Mouse (Mus musculus): ENCODE measurements at regions not wholly inside any gene's neighbourhood (a gene's known extent, or its start where the extent isn't known, plus 50 kb on each side); places are given as distances from the start of the nearest gene placed in this dataset.

DNA sequence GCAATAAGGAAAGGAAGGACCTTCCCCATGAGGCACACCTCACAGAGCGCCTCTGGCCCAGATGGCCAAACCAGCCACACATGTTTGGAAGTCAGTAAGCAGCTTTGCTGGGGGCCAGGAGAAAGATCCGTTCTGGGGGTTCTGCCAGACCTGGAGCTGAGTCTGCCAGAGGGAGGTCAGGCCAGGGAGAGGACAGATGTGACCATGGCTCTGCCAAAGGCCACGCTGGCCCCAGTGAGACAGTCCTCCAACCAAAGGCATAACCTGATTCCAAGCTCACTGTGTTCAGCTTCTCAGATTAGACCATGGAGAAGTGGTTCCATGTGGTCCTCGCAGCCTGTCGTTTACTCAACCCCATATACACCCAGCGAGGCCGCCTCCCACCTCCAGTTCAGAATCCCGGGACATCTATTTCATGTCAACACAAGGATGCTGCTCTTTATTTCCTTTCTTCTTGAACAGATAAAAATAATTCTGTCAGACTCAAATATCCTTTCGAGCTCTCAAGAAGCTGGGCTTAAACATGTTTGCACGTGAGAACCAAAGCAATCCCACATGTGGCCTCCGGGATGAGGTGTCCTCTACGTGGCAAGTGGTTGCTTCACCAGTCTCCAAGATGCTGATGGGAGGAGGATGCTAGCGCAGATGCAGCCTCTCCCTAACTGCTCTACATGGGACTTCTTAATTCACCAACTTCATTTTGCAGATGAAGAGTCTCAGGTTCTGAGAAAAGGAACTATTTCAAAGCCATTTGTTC is 130.1 kb upstream of the Usp24 start:
- no peak overlapping the region for H3K9ac ChIP-seq
- no peaks in the 10 kb centered on the region for H3K27me3 ChIP-seq
- H3K36me3 ChIP-seq, result no peaks in the 10 kb centered on the region
- H3K27ac ChIP-seq, result no peak overlapping the region
- 82% methylated on average over 13 of the region's 13 CpGs for WGBS
- no peak overlapping the region for H3K4me2 ChIP-seq
- no peak overlapping the region for H3K4me3 ChIP-seq
- H3K4me1 ChIP-seq (replicated peaks), result no peaks in the 10 kb centered on the region
- no peaks in the 10 kb centered on the region for H3K9me3 ChIP-seq (replicated peaks)
- ATAC-seq (replicated peaks; ENCODE audit: insufficient number of reproducible peaks, insufficient read depth, low FRiP score, low read depth), result no peak

DNA sequence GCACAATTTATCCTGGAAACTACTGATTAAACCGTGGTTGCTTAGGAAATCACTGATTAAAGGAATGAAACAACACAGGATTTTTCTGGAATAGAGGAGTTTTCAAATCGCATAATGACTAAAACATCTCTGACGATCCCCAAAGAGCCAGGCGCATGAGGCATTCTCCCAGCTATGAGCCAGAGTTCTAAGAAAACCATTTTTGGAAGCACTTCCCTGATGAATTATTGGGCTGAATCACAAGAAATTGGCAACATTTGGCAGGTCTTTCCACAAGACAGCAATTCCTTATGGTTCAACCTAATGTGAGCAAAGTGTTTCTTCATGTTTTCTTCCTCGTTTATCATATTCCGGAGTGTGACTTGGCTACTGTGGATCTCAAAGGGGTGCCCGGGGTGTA is 129.3 kb upstream of the Usp24 start:
- H3K9ac ChIP-seq, result no peak overlapping the region
- H3K27me3 ChIP-seq, result no peaks in the 10 kb centered on the region
- no peaks in the 10 kb centered on the region for H3K36me3 ChIP-seq
- 79% methylated on average over 7 of the region's 7 CpGs for WGBS
- H3K4me3 ChIP-seq, result no peak overlapping the region
- no peak overlapping the region for H3K4me2 ChIP-seq
- H3K4me1 ChIP-seq (replicated peaks), result no peaks in the 10 kb centered on the region
- H3K27ac ChIP-seq, result no peak overlapping the region
- H3K9me3 ChIP-seq (replicated peaks), result no peaks in the 10 kb centered on the region
- ATAC-seq (replicated peaks; ENCODE audit: insufficient number of reproducible peaks, insufficient read depth, low FRiP score, low read depth), result no peak

DNA sequence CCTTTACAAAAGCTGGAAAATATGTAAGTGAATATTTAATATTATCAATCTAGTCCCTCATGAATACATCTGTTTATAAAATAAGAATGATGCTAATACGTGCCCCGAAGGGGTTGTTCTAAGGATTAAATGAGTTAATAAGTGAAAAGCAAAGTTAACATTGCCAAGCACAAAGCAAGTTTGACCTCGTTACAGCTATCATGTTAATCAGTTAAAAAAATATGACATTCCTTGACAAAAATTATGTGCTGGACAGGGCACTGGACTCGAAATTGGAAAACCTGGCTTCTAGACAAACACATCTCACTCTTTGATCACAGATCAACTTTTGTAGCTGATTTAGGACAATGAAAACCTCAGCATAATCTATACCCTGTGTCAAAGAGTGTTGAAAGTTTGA is 125.8 kb upstream of the Usp24 start:
- H3K4me1 ChIP-seq (replicated peaks), result 0 out of 2 replicates have a peak, but pooled peaks cover 2% of the 10 kb centered on the region
- ATAC-seq (replicated peaks; ENCODE audit: insufficient number of reproducible peaks, insufficient read depth, low FRiP score, low read depth), result no peak
- H3K27ac ChIP-seq, result no peak overlapping the region
- H3K9ac ChIP-seq, result no peak overlapping the region
- no peaks in the 10 kb centered on the region for H3K36me3 ChIP-seq
- H3K4me2 ChIP-seq, result no peak overlapping the region
- no peak overlapping the region for H3K4me3 ChIP-seq
- 76% methylated on average over 4 of the region's 4 CpGs for WGBS
- H3K9me3 ChIP-seq (replicated peaks), result no peaks in the 10 kb centered on the region
- H3K27me3 ChIP-seq, result no peaks in the 10 kb centered on the region

DNA sequence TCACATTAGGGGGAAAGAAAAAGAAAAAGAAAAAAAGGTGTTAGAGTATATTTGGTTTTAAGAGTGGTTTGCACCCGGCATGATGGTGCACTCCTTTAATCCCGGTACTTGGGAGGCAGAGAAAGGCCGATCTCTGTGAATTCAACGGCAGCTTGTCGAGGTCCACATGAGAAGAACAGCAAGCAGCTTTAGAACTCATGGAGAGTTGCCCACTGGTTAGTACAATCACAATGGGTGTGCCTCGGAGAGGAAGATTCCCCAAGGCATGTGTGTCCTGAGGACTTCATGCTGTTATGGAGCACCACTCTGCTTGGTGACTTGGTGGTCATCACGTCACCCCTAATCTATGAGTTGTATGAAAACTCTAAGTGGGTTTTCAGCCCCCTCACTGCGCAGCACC is 124.7 kb upstream of the Usp24 start:
- Histone ChIP-seq H3K4me2 (no peak overlapping the region), H3K9ac (no peak overlapping the region), H3K27me3 (no peaks in the 10 kb centered on the region), H3K9me3 (replicated peaks) (no peaks in the 10 kb centered on the region), H3K27ac (no peak overlapping the region), H3K4me1 (replicated peaks) (0 out of 2 replicates have a peak, but pooled peaks cover 2% of the 10 kb centered on the region), H3K4me3 (no peak overlapping the region), H3K36me3 (no peaks in the 10 kb centered on the region)
- no peak for ATAC-seq (replicated peaks; ENCODE audit: insufficient number of reproducible peaks, insufficient read depth, low FRiP score, low read depth)
- 91% methylated on average over 8 of the region's 8 CpGs for WGBS

DNA sequence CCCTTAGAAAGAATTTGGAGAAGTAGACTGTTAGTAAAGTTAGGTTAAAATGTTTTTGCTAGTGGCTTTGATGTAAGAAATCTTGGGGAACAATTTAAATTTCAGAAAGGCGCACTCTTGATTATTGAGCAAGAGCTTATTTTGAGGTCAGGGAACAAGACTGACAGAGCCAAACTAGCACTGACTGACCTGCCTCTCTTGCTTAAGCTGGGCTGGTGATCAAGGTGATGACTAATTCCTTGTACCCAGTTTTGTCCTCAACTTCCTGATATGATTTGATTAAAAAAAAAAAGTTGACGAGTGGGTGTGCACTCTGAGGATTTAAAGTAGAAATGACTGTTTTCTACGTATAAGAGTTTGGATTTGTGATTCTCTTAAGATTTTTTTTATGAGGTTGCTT is 124.2 kb upstream of the Usp24 start:
- Histone ChIP-seq H3K4me1 (replicated peaks) (0 out of 2 replicates have a peak, but pooled peaks cover 2% of the 10 kb centered on the region), H3K9me3 (replicated peaks) (no peaks in the 10 kb centered on the region), H3K27ac (no peak overlapping the region), H3K27me3 (no peaks in the 10 kb centered on the region), H3K4me3 (no peak overlapping the region), H3K36me3 (no peaks in the 10 kb centered on the region), H3K4me2 (no peak overlapping the region), H3K9ac (no peak overlapping the region)
- 84% methylated on average over 3 of the region's 3 CpGs for WGBS
- ATAC-seq (replicated peaks; ENCODE audit: insufficient number of reproducible peaks, insufficient read depth, low FRiP score, low read depth), result no peak

DNA sequence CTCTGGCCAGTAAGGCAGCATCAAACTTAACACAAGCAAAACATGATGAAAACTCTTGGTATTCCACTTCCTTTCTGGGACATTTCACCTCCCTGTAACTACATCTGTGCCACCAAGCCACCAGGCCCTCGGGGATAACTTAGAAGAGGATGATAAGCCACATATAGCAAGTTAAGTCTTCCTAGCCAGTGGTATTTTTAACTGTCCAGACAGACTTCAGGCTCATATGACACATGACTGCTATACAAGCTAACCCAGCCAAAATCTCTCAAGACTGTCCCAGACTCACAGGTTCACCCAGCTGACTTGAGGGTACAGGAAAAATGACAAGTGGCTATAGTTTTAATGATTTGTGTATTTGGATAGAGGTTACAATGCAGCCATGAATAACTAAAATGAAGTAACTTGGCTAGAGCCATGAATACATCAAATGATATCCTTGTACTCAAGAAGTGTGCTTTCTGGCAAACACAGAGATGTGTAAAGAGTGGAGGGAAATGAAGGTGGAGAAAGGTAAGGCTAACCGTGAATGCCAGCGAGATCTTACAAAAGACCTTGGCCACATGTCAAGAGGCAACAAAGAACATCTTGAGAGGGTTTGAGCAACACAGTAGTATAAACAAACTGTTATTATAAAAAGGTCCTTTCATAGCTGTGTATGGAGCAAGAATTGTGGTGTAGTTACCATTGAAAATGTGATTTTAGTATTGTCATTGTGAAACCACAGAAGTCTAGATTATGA is 122.6 kb upstream of the Usp24 start:
- Histone ChIP-seq H3K36me3 (no peaks in the 10 kb centered on the region), H3K4me3 (no peak overlapping the region), H3K27me3 (no peaks in the 10 kb centered on the region), H3K9me3 (replicated peaks) (no peaks in the 10 kb centered on the region), H3K9ac (no peak overlapping the region), H3K27ac (peak overlapping the region; percentile 37; the same call in 1 of the 2 replicates), H3K4me1 (replicated peaks) (0 out of 2 replicates have a peak, but pooled peaks cover 2% of the 10 kb centered on the region), H3K4me2 (no peak overlapping the region)
- WGBS, result 67% methylated on average over 3 of the region's 3 CpGs
- ATAC-seq (replicated peaks; ENCODE audit: insufficient number of reproducible peaks, insufficient read depth, low FRiP score, low read depth), result no peak

DNA sequence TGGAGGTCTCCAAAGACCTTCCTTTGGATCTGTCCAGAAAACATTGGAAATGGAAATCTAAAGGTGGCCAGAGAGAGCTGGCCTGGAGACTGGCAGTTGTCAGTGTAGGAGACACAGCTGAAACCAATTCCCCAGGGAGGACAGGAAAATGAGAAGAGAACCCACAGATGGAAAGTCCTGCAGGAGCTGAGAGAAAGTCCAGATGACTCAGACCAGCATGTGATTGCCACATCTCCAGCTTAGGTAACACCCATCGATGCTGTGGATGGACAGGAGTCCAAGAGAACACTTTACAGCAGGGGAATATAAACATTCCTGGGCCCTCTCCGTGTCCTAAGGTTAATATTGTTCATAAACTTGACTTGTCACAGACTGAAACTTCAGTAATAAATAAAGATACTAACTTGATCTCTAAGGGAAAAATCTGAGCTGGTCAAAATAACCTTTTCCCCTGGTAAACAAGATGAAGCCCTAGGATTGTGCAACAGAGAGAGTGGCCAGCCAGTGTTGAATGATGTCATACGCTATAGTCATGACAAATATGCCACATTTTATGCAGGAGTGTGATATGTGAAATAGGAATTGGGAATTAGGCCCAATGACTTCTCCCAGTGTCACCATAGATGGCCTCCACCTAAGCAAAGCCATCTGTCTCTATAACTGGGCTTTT is 120.4 kb upstream of the Usp24 start:
- no peak overlapping the region for H3K4me3 ChIP-seq
- no peak overlapping the region for H3K9ac ChIP-seq
- 65% methylated on average over 3 of the region's 3 CpGs for WGBS
- no peak overlapping the region for H3K27ac ChIP-seq
- H3K36me3 ChIP-seq, result no peaks in the 10 kb centered on the region
- H3K4me1 ChIP-seq (replicated peaks), result peaks cover 13% of the 10 kb centered on the region
- no peaks in the 10 kb centered on the region for H3K9me3 ChIP-seq (replicated peaks)
- ATAC-seq (replicated peaks; ENCODE audit: insufficient number of reproducible peaks, insufficient read depth, low FRiP score, low read depth), result no peak
- H3K4me2 ChIP-seq, result no peak overlapping the region
- no peaks in the 10 kb centered on the region for H3K27me3 ChIP-seq

DNA sequence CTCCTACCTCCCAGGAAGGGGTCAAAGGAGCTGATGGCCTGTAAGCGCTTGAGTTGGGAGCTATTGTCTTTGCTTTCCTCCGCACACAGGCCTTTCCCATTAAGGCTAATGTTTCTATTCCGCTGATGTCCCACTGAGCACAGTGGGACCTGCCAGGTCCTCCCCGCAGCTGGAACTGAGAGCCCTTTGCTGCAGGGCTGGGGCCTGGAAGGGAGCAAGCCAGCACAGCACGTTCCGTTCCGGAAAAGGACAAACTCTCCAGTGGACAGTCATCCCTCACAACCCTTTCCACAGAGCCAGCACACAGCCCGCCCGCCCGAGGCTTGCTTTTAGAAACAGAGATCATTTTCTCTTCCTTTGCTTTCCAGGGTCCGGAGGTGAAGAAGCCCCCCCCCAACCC is 116.2 kb upstream of the Usp24 start:
- Histone ChIP-seq H3K4me3 (no peak overlapping the region), H3K27me3 (no peaks in the 10 kb centered on the region), H3K4me2 (peak overlapping the region; percentile 42), H3K9me3 (replicated peaks) (no peaks in the 10 kb centered on the region), H3K36me3 (no peaks in the 10 kb centered on the region), H3K4me1 (replicated peaks) (peaks cover 18% of the 10 kb centered on the region), H3K27ac (peak overlapping the region; percentile 76), H3K9ac (no peak overlapping the region)
- 22% methylated on average over 11 of the region's 11 CpGs for WGBS
- ATAC-seq (replicated peaks; ENCODE audit: insufficient number of reproducible peaks, insufficient read depth, low FRiP score, low read depth), result peak; percentile 78

DNA sequence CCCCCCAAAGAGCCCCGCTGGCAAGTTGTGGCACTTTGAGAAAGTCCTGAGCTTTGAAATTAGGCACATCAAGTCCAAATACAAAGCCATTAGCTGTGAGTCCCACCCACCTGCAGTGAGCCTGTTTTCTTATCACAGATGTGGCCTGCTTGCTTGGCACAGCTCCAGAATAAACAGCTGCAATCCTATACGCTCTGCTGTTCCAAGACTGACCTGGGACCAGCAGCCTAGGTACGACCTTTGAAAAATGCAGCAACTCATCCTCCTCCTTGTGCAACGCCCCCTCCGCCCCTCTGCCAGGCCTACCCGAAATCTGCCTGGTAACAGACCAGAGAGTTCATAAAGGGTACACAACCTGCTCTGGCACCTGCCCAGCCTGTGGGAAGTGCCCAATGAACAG is 115.8 kb upstream of the Usp24 start:
- H3K4me2 ChIP-seq, result peak overlapping the region; percentile 42
- H3K4me3 ChIP-seq, result no peak overlapping the region
- peak; percentile 75 for ATAC-seq (replicated peaks; ENCODE audit: insufficient number of reproducible peaks, insufficient read depth, low FRiP score, low read depth)
- no peaks in the 10 kb centered on the region for H3K36me3 ChIP-seq
- H3K27me3 ChIP-seq, result no peaks in the 10 kb centered on the region
- 36% methylated on average over 6 of the region's 6 CpGs for WGBS
- H3K4me1 ChIP-seq (replicated peaks), result peaks cover 16% of the 10 kb centered on the region
- no peaks in the 10 kb centered on the region for H3K9me3 ChIP-seq (replicated peaks)
- no peak overlapping the region for H3K9ac ChIP-seq
- peak overlapping the region; percentile 76 for H3K27ac ChIP-seq

DNA sequence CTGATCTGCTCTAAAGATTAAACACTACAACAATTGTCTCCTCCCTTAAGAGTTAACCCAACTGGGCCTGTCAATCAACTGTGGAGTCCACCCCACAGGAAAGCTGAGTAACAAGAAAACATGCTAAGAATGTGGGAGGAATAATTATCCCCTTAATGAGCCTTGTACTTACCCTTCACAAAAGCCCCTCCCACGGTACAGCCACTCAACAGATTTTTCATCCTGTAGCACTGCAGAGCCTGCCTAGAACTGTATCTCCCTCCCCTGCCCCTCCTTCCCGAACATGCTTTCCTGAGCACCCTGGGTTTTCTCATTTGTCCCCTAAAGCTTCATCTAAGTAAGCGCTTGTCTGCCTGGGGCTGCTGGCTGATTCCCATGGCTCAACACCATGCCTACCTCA is 113.5 kb upstream of the Usp24 start:
- ATAC-seq (replicated peaks; ENCODE audit: insufficient number of reproducible peaks, insufficient read depth, low FRiP score, low read depth), result no peak
- H3K4me2 ChIP-seq, result no peak overlapping the region
- 50% methylated on average over 3 of the region's 3 CpGs for WGBS
- no peaks in the 10 kb centered on the region for H3K9me3 ChIP-seq (replicated peaks)
- no peak overlapping the region for H3K27ac ChIP-seq
- H3K36me3 ChIP-seq, result no peaks in the 10 kb centered on the region
- no peaks in the 10 kb centered on the region for H3K27me3 ChIP-seq
- no peak overlapping the region for H3K4me3 ChIP-seq
- H3K4me1 ChIP-seq (replicated peaks), result peaks cover 23% of the 10 kb centered on the region
- no peak overlapping the region for H3K9ac ChIP-seq

DNA sequence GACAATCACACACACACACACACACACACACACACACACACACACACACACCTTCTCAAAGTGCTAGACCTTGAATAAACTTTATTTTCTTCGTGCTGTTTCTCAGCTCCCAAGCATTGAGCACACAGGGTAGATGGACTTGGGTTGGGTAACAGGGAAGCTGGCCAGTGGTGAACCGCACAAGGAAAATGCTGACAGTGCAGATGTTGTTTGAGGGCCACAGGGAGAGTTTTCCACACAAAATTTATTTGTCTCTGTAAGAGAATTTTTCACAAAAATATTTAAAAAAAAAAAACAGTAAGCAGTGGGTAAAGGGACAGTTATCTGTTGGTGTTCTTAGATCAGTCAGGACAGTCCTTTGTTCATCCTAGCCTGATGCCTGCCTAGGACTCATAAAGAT is 110.8 kb upstream of the Usp24 start:
- ATAC-seq (replicated peaks; ENCODE audit: insufficient number of reproducible peaks, insufficient read depth, low FRiP score, low read depth), result no peak
- H3K27ac ChIP-seq, result no peak overlapping the region
- H3K9me3 ChIP-seq (replicated peaks), result no peaks in the 10 kb centered on the region
- no peak overlapping the region for H3K4me2 ChIP-seq
- peaks cover 15% of the 10 kb centered on the region for H3K4me1 ChIP-seq (replicated peaks)
- no peaks in the 10 kb centered on the region for H3K27me3 ChIP-seq
- 83% methylated on average over 2 of the region's 2 CpGs for WGBS
- H3K9ac ChIP-seq, result no peak overlapping the region
- no peak overlapping the region for H3K4me3 ChIP-seq
- H3K36me3 ChIP-seq, result no peaks in the 10 kb centered on the region

Measured in heart, embryonic 15.5 days (tissue).